Mouse (Mus musculus) left cerebral cortex, adult 11 months (tissue): ENCODE data around the gene Ppm1h.
A peak's percentile ranks its signal among the peaks of the same experiment; 100 is the strongest.

Experiments
- DNase-seq: peaks from one replicate; pipeline ENCODE4 v3.0.0; 2022; ENCODE audit warnings: low spot score

Ppm1h gene

DNA sequence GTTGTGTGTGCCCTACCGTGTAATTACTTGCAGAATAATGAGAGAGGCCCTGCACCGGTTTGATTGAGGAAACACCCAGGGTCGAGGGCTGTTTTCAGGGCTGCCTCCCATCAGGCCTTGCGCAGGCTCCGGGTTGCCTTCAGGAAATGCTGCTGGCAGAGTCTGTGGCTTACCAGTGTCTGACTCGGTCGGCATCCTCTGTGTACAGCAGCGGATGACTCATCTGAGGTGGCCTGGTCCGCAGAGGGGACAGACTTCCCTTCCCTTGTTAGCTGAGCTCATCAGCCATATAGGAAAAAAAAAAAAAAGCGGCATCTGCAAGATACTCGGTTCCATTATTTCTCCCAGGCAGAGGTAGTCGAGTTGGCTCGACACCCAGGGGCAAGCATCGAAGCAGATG is 136.5 kb downstream of the Ppm1h start:
- no peak for DNase-seq

DNA sequence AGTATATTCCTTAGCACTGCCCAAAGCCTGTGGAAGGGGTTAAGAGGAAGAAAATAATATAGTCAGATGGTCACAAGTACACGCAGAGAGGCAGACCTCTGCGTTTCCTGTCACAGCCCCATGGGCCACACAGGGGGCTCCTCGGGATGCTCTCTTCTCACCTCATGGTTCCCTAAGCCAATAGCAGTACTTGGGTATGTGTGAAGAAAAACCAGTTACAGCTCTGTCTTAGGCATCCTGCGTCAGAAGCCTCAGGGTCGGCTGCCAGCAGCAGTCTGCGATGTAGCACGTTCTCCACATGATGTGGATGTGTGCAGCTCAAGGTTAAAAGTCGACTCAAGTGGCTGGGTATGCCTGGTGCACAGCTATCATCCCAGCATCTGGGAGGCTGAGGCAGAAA is 139.2 kb downstream of the Ppm1h start:
- DNase-seq: no peak

DNA sequence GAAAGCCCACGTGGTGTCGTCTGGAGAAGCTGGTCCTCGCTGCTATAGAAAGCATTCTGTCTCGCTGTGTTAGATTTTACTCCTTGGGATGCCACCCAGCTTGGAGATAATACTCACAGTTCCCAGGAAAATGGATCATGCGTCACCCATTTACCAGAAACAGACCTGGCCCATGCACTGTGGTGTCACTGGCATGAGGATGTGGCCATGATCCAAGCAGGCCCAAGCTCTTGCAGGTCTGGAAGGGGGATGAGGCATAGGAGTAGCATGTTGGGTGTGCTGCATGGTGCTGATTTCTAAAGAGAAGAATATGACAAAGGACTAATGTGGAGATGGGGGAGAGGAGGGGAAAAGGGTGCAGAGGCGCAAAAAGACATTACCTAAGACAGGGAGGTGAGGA is 141.2 kb downstream of the Ppm1h start:
- no peak for DNase-seq

- no peak for DNase-seq
These were observed 143.0 kb downstream of the Ppm1h start for GRCm38 (mm10) chr10:122821549-122821948.

DNA sequence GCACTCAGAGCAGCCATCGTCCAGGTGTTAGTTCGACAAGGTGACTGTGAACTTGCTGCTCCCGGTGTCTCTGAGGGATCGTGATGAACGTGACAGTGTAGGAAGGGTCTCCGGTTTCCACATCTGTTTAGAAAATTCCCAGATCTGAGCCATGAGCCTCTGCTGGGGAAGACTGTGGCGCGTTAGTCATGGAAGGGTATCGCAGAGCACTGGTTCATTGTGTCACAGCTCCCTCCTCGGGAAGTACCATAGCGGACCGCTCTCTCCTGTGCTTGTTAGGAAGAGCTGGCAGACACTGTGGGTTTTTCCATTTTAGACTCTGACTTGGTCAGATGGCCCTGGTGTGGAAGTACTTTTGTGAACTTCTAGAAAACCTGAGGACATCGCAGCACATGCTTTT is 145.1 kb downstream of the Ppm1h start:
- no peak for DNase-seq

GRCm38 (mm10) chr10:122826696-122827331 is 148.3 kb downstream of the Ppm1h start:
- no peak for DNase-seq

DNA sequence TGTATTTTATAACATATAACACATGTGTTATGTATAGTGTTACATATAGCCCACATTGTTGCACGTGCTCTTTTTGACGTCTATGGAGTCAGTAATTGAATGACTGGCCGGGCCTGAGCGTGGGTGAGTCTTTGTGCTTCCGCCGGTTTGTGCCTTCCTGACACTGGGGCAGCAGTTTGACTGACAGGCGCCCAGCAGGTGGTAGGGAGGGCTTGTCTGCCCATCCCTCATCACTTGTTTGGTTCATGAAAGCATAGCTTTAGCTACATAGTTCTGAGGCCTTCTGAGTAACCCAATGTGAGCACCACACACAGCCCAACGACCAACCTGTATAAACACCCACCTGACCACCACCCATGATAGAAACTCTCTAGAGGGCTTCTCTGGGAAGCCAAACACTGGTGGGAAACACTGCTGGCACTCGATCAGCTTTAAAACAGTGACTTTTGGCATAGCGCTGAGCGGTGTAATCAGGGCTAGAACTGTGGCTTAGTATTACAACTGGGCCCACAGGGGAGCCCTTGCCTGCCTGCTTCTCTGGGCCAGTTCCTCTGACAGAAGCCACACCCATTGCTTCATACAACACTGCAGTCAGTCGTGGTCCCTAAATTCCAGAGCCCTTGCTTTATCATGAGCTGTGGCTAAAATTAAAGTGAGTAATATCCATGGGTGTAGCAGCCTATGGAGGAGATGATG is 149.3 kb downstream of the Ppm1h start:
- DNase-seq: no peak

DNA sequence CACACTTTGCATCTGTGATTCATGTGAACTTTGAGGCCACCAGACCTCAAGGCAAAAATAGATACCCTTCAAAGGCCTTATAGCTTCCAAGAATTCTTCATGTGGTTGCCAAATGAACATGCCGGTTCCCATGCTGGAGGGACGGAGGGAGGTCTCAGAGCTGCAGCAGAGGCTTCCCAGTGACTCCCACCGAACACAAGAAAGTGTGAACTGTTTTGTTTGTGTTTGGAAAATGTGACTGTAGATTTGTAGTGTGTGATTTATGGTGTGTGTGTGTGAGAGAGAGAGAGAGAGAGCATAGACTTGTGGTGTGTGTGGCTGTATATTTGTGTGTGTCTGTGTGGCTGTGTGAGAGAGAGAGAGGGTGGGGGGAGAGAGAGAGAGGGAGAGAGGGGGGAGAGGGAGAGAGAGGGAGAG is 151.2 kb downstream of the Ppm1h start:
- DNase-seq: no peak

DNA sequence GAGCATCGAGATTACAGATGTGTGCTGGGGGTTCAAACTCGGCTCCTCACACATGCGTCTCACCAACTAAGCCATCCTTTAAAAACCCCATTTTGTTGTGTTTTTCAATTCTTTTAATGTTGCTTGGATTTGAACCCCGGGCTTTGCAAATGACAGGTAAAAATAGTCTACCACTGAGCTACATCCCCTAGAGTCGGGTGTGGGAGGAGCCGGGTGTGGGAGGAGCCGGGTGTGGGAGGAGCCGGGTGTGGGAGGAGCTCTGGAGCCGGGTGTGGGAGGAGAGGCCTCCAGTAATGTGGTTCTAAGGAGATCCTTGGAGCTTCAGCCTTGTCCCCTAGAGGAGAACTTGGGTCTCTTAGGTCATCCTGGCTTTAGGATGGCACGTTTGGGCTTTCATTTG is 152.1 kb downstream of the Ppm1h start:
- no peak for DNase-seq

DNA sequence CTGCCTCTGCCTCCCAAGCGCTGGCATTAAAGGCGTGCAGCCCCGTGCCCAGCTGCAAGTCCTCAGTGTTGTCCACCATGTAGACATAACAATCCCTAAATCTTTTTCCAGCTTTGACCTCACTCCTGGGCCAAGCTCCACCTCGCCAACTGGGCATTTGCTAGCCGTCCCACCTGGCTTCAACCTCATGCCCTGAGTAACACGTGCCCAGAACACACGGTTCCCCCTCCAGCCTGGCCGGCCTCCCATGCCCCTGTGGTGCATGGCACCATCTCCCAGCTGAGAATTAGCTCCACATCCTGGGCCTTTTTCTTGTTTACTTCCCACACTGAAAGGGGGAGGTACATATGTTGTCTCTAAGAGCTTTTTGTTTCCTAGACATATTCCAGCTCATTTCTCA is 163.5 kb downstream of the Ppm1h start:
- DNase-seq: no peak

- no peak for DNase-seq
These were observed 164.4 kb downstream of the Ppm1h start for GRCm38 (mm10) chr10:122842961-122843360.

GRCm38 (mm10) chr10:122845471-122845870 is 166.9 kb downstream of the Ppm1h start:
- DNase-seq: no peak

DNA sequence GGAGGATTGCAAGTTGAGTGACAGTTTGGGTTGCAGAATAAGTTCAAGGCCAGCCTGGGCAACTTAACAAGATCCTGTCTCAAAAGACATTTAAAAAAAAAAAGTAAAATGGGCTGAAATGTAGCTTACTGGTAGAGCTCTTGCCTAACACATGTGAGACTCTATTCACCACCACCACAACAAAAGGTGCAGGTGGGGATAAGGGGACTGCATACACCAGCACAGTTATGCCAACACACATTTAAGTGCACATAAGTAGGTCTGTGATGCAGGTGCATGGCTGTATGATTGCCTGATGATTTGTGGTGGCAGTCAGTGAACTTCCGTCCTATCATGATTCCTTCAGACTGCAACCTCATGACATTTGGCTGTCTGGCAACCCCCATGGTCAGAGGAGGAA is 167.9 kb downstream of the Ppm1h start:
- no peak for DNase-seq

GRCm38 (mm10) chr10:122848020-122848457 is 169.5 kb downstream of the Ppm1h start:
- DNase-seq: no peak

DNA sequence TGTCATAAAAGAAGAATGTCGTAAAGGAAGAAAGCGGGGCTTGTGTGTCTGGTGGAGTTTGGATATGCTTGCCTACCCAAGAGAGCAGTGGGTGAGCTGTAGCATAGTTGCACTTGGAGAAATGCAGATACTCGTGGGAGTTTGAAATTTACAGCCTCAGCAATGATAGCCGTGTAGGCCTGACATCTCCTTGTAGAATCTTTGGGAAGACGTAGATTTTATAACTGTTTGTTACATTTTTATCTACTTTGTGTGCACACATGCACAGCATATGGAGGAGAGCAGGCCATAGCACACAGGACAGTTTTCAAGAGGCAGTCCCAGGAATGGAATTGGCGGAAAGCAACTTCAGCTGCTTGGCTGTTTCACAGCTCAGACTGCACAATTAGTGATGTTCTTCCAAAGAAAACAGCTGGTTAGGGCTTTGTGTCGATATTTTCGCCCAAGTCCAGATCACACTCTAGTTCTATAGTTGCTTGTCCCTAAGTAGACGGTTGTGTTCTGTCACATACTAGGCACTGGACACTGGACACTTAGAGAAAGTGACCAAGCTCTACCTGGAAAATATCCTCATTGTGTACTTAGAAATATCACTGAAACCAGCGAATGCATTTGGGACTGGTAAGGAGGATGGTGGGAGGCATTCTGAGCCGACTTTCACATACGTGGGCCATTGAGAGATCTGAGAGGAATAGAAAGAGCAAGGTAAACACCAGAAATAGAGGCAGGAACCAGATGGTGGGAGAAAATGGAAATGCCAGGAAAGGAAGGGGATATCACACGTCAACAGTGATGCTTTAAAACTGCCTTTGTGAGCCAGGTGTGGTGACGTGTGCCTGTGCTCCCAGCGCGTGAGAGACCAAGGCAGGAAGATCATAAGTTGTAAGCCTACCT is 173.0 kb downstream of the Ppm1h start:
- peak; percentile 46 for DNase-seq

- no peak for DNase-seq
These were observed 176.0 kb downstream of the Ppm1h start for GRCm38 (mm10) chr10:122854571-122854970.

DNA sequence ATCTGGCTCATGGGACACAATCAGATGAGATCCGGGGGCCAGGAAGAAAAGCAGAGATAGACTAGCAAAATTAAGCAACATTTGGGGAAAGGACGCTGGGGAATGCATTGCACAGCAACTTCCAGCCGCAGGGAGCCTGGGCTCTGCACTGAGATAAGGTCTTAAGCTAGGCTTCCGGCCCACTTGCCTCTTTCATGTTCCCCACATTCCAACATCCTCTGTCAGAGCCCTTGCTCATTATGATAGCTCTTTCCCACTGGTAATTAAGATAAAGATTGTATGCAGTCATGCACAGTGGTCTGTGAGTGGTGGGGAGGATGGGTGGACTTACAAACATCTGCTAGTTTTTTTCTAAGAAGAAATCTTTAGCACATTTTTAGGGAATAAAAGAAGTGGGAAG is 176.6 kb downstream of the Ppm1h start:
- DNase-seq: no peak

GRCm38 (mm10) chr10:122856040-122856764 is 177.6 kb downstream of the Ppm1h start:
- DNase-seq: no peak

GRCm38 (mm10) chr10:122857155-122857554 is 178.6 kb downstream of the Ppm1h start:
- DNase-seq: no peak

GRCm38 (mm10) chr10:122858904-122859641 is 180.5 kb downstream of the Ppm1h start:
- DNase-seq: no peak

GRCm38 (mm10) chr10:122859642-122859997 is 181.1 kb downstream of the Ppm1h start:
- DNase-seq: no peak

DNA sequence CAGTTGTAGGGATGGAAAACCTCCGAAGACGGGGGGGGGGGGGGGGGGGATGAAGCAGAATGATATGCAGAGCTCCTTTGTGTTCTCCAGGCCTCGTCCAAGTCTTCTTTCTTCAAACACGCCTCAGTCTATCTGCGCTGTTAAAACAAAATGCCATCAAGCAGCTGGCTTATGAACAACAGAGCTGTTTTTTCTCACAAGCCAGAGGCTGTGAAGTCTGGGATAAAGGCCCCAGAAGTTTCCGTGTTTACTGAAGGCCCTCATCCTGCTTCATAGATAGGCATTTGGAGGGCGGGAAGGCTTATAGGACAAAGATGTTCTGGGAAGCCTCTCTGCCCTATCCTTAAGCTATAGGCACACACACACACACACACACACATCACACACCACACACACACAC is 181.5 kb downstream of the Ppm1h start:
- no peak for DNase-seq
